ENCODE assay signal across 25 mouse cellular contexts in genomic region chr4:105728696-105729095, GRCm38 (mm10).
DNase-seq lines count a peak whose midpoint lies in the region; ATAC-seq lines count a peak whose summit lies in the region.
"Had no signal": no experiment of that assay in that cellular context is flagged by ENCODE, and none has a peak within 500 bp of the region (broad histone marks: within the 10 kb centered on the region; RNA-seq: fewer than 3 reads in every experiment).

No protein-coding gene starts in this region.

- H3K9me3 ChIP-seq in hindbrain, embryonic 10.5 days: no peaks in the 10 kb centered on the region
- H3K9me3 ChIP-seq in hindbrain, embryonic 13.5 days: no peaks in the 10 kb centered on the region
- no peaks in the 10 kb centered on the region for H3K9me3 ChIP-seq in midbrain, embryonic 10.5 days (replicated peaks)
- no peaks in the 10 kb centered on the region for H3K9me3 ChIP-seq in midbrain, embryonic 14.5 days (ENCODE audit: control insufficient read depth, low read length)
- no peaks in the 10 kb centered on the region for H3K9me3 ChIP-seq in embryonic facial prominence, embryonic 10.5 days
- H3K9me3 ChIP-seq: embryonic facial prominence, embryonic 12.5 days; forebrain, embryonic 13.5 days; forebrain, embryonic 15.5 days had no signal

- no peak for ATAC-seq in hindbrain, embryonic 13.5 days (ENCODE audit: low FRiP score)
- ATAC-seq in midbrain, embryonic 14.5 days (ENCODE audit: low FRiP score, low TSS enrichment): no peak
- ATAC-seq: activated CD4-positive, CD25-positive, alpha-beta regulatory T cell, adult 4 months; CD4-positive, CD25-positive, alpha-beta regulatory T cell, adult 4 months; forebrain, embryonic 13.5 days; forebrain, embryonic 15.5 days; forebrain, postnatal 0 days; Patski had no signal

- no peaks in the 10 kb centered on the region for H3K36me3 ChIP-seq in hindbrain, embryonic 10.5 days
- no peaks in the 10 kb centered on the region for H3K36me3 ChIP-seq in hindbrain, embryonic 13.5 days
- H3K36me3 ChIP-seq in midbrain, embryonic 10.5 days: no peaks in the 10 kb centered on the region
- H3K36me3 ChIP-seq in midbrain, embryonic 14.5 days (ENCODE audit: control insufficient read depth, insufficient read depth, low read length): no peaks in the 10 kb centered on the region
- no peaks in the 10 kb centered on the region for H3K36me3 ChIP-seq in embryonic facial prominence, embryonic 10.5 days (replicated peaks)
- H3K36me3 ChIP-seq: embryonic facial prominence, embryonic 12.5 days; forebrain, embryonic 15.5 days; G1E had no signal

- no peaks in the 10 kb centered on the region for H3K27me3 ChIP-seq in hindbrain, embryonic 10.5 days (ENCODE audit: insufficient read depth, poor library complexity, severe bottlenecking)
- no peaks in the 10 kb centered on the region for H3K27me3 ChIP-seq in hindbrain, embryonic 13.5 days
- no peaks in the 10 kb centered on the region for H3K27me3 ChIP-seq in midbrain, embryonic 10.5 days (ENCODE audit: low read depth, poor library complexity, severe bottlenecking)
- no peaks in the 10 kb centered on the region for H3K27me3 ChIP-seq in midbrain, embryonic 14.5 days (ENCODE audit: control insufficient read depth, insufficient read depth, low read length)
- H3K27me3 ChIP-seq in embryonic facial prominence, embryonic 10.5 days (replicated peaks; ENCODE audit: low read depth, poor library complexity, severe bottlenecking): no peaks in the 10 kb centered on the region
- H3K27me3 ChIP-seq: embryonic facial prominence, embryonic 12.5 days; forebrain, embryonic 13.5 days; forebrain, embryonic 15.5 days; Patski had no signal

- H3K27ac ChIP-seq in hindbrain, embryonic 10.5 days: no peak overlapping the region
- H3K27ac ChIP-seq in hindbrain, embryonic 13.5 days: no peak overlapping the region
- H3K27ac ChIP-seq in midbrain, embryonic 10.5 days (replicated peaks): no peak overlapping the region
- no peak overlapping the region for H3K27ac ChIP-seq in midbrain, embryonic 14.5 days (replicated peaks; ENCODE audit: low read depth, low read length)
- H3K27ac ChIP-seq in embryonic facial prominence, embryonic 10.5 days (replicated peaks): no peak overlapping the region
- H3K27ac ChIP-seq: embryonic facial prominence, embryonic 12.5 days; forebrain, embryonic 13.5 days; forebrain, embryonic 15.5 days had no signal

- H3K9ac ChIP-seq in hindbrain, embryonic 13.5 days: no peak overlapping the region
- no peak overlapping the region for H3K9ac ChIP-seq in midbrain, embryonic 14.5 days (replicated peaks; ENCODE audit: low read length)
- H3K9ac ChIP-seq: embryonic facial prominence, embryonic 12.5 days; forebrain, embryonic 13.5 days; forebrain, embryonic 15.5 days; forebrain, postnatal 0 days had no signal

- DNase-seq in hindbrain, embryonic 10.5 days (ENCODE audit: low spot score): peak; percentile 56
- peak; percentile 14 for DNase-seq in midbrain, embryonic 10.5 days (ENCODE audit: low spot score)
- no peak for DNase-seq in midbrain, embryonic 14.5 days
- peak; percentile 46 for DNase-seq in embryo, embryonic 11 days
- DNase-seq in embryonic facial prominence, embryonic 10.5 days (ENCODE audit: low spot score): peak; percentile 45
- no peak for DNase-seq in heart, adult 8-10 months (ENCODE audit: low spot score)
- DNase-seq in gastrocnemius, postnatal 14 days: no peak
- DNase-seq: adrenal gland, adult 8-10 months; adrenal gland, postnatal 14 days; adrenal gland, postnatal 36 days; B cell, adult 2 months; cerebellum, adult 11-12 months; cerebellum, adult 2 months; cerebellum, adult 9-11 months; cerebellum, postnatal 14 days; cerebellum, postnatal 36 days; forebrain, postnatal 0 days had no signal

- H3K4me2 ChIP-seq in hindbrain, embryonic 13.5 days: no peak overlapping the region
- H3K4me2 ChIP-seq in midbrain, embryonic 14.5 days (ENCODE audit: low read length): no peak overlapping the region
- H3K4me2 ChIP-seq: embryonic facial prominence, embryonic 12.5 days; forebrain, embryonic 13.5 days; forebrain, embryonic 15.5 days had no signal

- 48% methylated on average over 3 of the region's 3 CpGs for WGBS in hindbrain, embryonic 10.5 days
- 69% methylated on average over 3 of the region's 3 CpGs for WGBS in hindbrain, embryonic 13.5 days
- 55% methylated on average over 3 of the region's 3 CpGs for WGBS in midbrain, embryonic 10.5 days
- WGBS in midbrain, embryonic 14.5 days: 79% methylated on average over 3 of the region's 3 CpGs
- 33% methylated on average over 3 of the region's 3 CpGs for WGBS in embryonic facial prominence, embryonic 10.5 days

- intact Hi-C loops in gastrocnemius, postnatal 14 days (cut with DNase I; ENCODE audit: low total_unique reads): no loop called here

- H3K4me1 ChIP-seq in hindbrain, embryonic 10.5 days (replicated peaks): peaks cover 11% of the 10 kb centered on the region; the same call in 1 of the 2 replicates
- no peaks in the 10 kb centered on the region for H3K4me1 ChIP-seq in hindbrain, embryonic 13.5 days (replicated peaks)
- H3K4me1 ChIP-seq in midbrain, embryonic 10.5 days: peaks cover 6% of the 10 kb centered on the region; the same call in 1 of the 2 replicates
- H3K4me1 ChIP-seq in midbrain, embryonic 14.5 days (ENCODE audit: control insufficient read depth, insufficient read depth, low read length): no peaks in the 10 kb centered on the region
- H3K4me1 ChIP-seq in embryonic facial prominence, embryonic 10.5 days: peaks cover 15% of the 10 kb centered on the region
- H3K4me1 ChIP-seq: embryonic facial prominence, embryonic 12.5 days; forebrain, embryonic 13.5 days; forebrain, embryonic 15.5 days had no signal

- H3K4me3 ChIP-seq in hindbrain, embryonic 10.5 days: no peak overlapping the region
- no peak overlapping the region for H3K4me3 ChIP-seq in hindbrain, embryonic 13.5 days
- H3K4me3 ChIP-seq in midbrain, embryonic 10.5 days: no peak overlapping the region
- no peak overlapping the region for H3K4me3 ChIP-seq in midbrain, embryonic 14.5 days (replicated peaks; ENCODE audit: low read depth, low read length)
- no peak overlapping the region for H3K4me3 ChIP-seq in embryonic facial prominence, embryonic 10.5 days
- H3K4me3 ChIP-seq: embryonic facial prominence, embryonic 12.5 days; forebrain, embryonic 13.5 days; forebrain, embryonic 15.5 days had no signal

Comparison
In these comparisons a context has a peak if more than half of its experiments do, and no peak if none do; other contexts are left out.
1. DNase-seq: peak in hindbrain, embryonic 10.5 days (single experiment), midbrain, embryonic 10.5 days (single experiment), embryo, embryonic 11 days (single experiment) and embryonic facial prominence, embryonic 10.5 days (single experiment); none in midbrain, embryonic 14.5 days (single experiment), heart, adult 8-10 months (single experiment) and gastrocnemius, postnatal 14 days (single experiment).